Mouse (Mus musculus) bone marrow, adult 2 months (tissue): Measurements from ENCODE around the gene Trim31.

Experiments
- CTCF ChIP-seq: fragments of 200-500 bp; IDR thresholded peaks from 2 replicates; pipeline ENCODE4 v1.5.1; 2011; ENCODE audit warnings: low read length, control low read depth; ENCODE audit not compliant: control insufficient read depth, insufficient read depth
- POLR2A ChIP-seq: fragments of 200-500 bp; IDR thresholded peaks from 2 replicates; pipeline ENCODE4 v1.6.1; 2011; ENCODE audit warnings: low read depth, mild to moderate bottlenecking, control low read depth, low read length, borderline replicate concordance; ENCODE audit not compliant: control insufficient read depth

DNA sequence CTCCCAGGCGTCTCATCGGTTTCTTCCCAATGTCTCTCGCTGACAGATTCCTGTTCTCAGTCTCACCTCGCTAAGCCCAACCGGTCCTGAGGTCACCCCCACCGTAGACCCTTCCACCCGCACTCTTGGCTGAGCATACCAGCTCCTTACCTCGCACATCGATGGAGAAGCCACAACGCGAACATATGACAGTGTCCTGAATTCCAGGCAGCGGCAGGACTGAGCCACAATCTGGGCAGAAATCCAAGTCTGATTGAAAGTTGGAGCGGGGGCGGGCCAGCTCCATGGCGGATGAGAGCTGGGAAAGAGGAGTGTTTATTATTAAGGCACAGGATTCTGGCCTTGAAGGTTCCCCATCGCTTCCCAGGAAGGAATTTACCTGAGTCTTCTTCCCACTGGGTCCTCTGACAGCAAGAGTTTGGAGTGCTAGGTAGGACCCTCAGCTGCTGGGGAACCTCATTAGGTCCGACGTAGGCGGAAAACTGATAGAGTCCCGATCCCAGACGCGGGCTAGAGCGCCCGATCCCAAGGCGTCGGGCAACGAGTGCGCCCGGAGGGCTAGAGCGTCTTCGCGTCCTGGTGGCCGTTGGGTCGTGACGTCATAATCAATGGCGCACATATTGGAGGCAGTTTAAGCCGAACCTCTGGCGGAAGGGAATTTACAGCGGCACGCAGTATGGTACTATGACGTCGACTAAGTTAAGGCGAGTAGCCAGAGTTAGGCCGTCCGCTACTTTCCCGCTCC lies 60.3 kb downstream of the Trim31 start, which contains the start of the genes Znrd1 and Znrd1as:
- peak; percentile 26; the same call in 1 of the 2 replicates for TF ChIP-seq CTCF
- TF ChIP-seq POLR2A = peak; percentile 67; the same call in 1 of the 2 replicates
